Mouse (Mus musculus): ENCODE data around the gene Inpp5k. TPM values are rescaled to one million over a fixed set of nuclear protein-coding genes. Genes with fewer than 3 reads are reported as not detected.

The Inpp5k gene
- polyA plus RNA-seq, 1 experiment from 2014 or later = 16.5 TPM

Other genes starting within 250 kb of the Inpp5k start
- 211 and 216 TPM in 2 replicates for gene Serpinf1, start 208.3 kb upstream of the Inpp5k start, polyA plus RNA-seq (2016; fragmentation: Nextera tagmentation; extraction: Ambion mirVana)
- not detected in 2 replicates for gene Serpinf2, start 191.4 kb upstream of the Inpp5k start, polyA plus RNA-seq (2016; fragmentation: Nextera tagmentation; extraction: Ambion mirVana)
- gene Wdr81, start 176.3 kb upstream of the Inpp5k start, polyA plus RNA-seq (2016; fragmentation: Nextera tagmentation; extraction: Ambion mirVana) = 6.0 and 6.8 TPM in 2 replicates
- gene Tlcd2, start 169.3 kb upstream of the Inpp5k start, polyA plus RNA-seq (2016; fragmentation: Nextera tagmentation; extraction: Ambion mirVana) = 11.1 and 12.7 TPM in 2 replicates
- 74.0 and 76.5 TPM in 2 replicates for gene Prpf8, start 144.2 kb upstream of the Inpp5k start, polyA plus RNA-seq (2016; fragmentation: Nextera tagmentation; extraction: Ambion mirVana)
- gene Rilp, start 120.9 kb upstream of the Inpp5k start, polyA plus RNA-seq (2016; fragmentation: Nextera tagmentation; extraction: Ambion mirVana) = 0.17 and 0.23 TPM in 2 replicates
- 4.8 and 5.1 TPM in 2 replicates for gene Scarf1, start 117.4 kb upstream of the Inpp5k start, polyA plus RNA-seq (2016; fragmentation: Nextera tagmentation; extraction: Ambion mirVana)
- 5.1 and 5.6 TPM in 2 replicates for gene Slc43a2, start 99.3 kb upstream of the Inpp5k start, polyA plus RNA-seq (2016; fragmentation: Nextera tagmentation; extraction: Ambion mirVana)
- gene Pitpna, start 42.9 kb upstream of the Inpp5k start, polyA plus RNA-seq (2016; fragmentation: Nextera tagmentation; extraction: Ambion mirVana) = 61.5 TPM in 2 replicates
- 19.3 and 22.3 TPM in 2 replicates for gene Myo1c, start 19.5 kb downstream of the Inpp5k start, polyA plus RNA-seq (2016; fragmentation: Nextera tagmentation; extraction: Ambion mirVana)
- 112 and 114 TPM in 2 replicates for gene Crk, start 48.3 kb downstream of the Inpp5k start, polyA plus RNA-seq (2016; fragmentation: Nextera tagmentation; extraction: Ambion mirVana)
- 1,280 and 1,286 TPM in 2 replicates for gene Ywhae, start 101.9 kb downstream of the Inpp5k start, polyA plus RNA-seq (2016; fragmentation: Nextera tagmentation; extraction: Ambion mirVana)
- 0.22 and 0.28 TPM in 2 replicates for gene Doc2b, start 165.1 kb downstream of the Inpp5k start, polyA plus RNA-seq (2016; fragmentation: Nextera tagmentation; extraction: Ambion mirVana)